16 mouse cellular contexts compared by ENCODE assay signal in genomic region chr12:80375721-80376120, GRCm38 (mm10).
A peak's percentile ranks its signal among the peaks of the same experiment; 100 is the strongest.
DNase-seq lines count a peak whose midpoint lies in the region.
"Had no signal": no experiment of that assay in that cellular context is flagged by ENCODE, and none has a peak within 500 bp of the region (broad histone marks: within the 10 kb centered on the region; RNA-seq: fewer than 3 reads in every experiment).

No protein-coding gene starts in this region.

- intact Hi-C loops in heart, postnatal 25 days (cut with DNase I), result no loop called here

- peak; percentile 1 for DNase-seq in heart, adult 11 months
- no peak for DNase-seq in heart, postnatal 25 days (ENCODE audit: low spot score)
- DNase-seq in fat pad, adult 2 months (ENCODE audit: extremely low read depth, low read depth, low spot score), result peak; percentile 76
- no peak for DNase-seq in frontal cortex, postnatal 25 days (ENCODE audit: low spot score in 2 of 2)
- no peak for DNase-seq in urinary bladder, postnatal 14 days (ENCODE audit: low spot score)
- DNase-seq: adrenal gland, adult 2 months; adrenal gland, postnatal 10 days; adrenal gland, postnatal 25 days; B cell, adult 2 months; cerebellum, adult 11 months; cerebellum, adult 18-20 months; cerebellum, adult 8-10 months; cerebellum, adult 9-11 months; cerebellum, postnatal 14 days; cerebellum, postnatal 36 days; embryo, embryonic 11 days had no signal

Comparison
In these comparisons a context has a peak if more than half of its experiments do, and no peak if none do; other contexts are left out.
1. DNase-seq: peak in heart, adult 11 months (single experiment) and fat pad, adult 2 months (single experiment); none in heart, postnatal 25 days (single experiment), frontal cortex, postnatal 25 days (0 of 2) and urinary bladder, postnatal 14 days (single experiment).